Mouse (Mus musculus) granulocyte monocyte progenitor cell, adult 5-6 weeks (primary cell): Measurements from ENCODE around the gene Arhgef1. TPM values are rescaled to one million over a fixed set of nuclear protein-coding genes. Genes with fewer than 3 reads are reported as not detected.
A peak's percentile ranks its signal among the peaks of the same experiment; 100 is the strongest.

Experiments used
- ATAC-seq: replicated peaks from 2 replicates; pipeline ENCODE4 v1.8.0; 2016; ENCODE audit warnings: mild to moderate bottlenecking, moderate TSS enrichment, inconsistent platforms; ENCODE audit not compliant: poor library complexity, severe bottlenecking
- total RNA-seq, 2 experiments: library from RNA; stranded (forward) in 1 of 2; stranded (reverse) in 1 of 2; fragments of 200-712, 200-1000 nt in 1 of 2; fragments of >200 nt in 1 of 2; fragmentation: Nextera tagmentation in 1 of 2; gene quantifications; 2 replicates each; pipeline ENCODE4 v1.2.3; 2014 to 2017

The Arhgef1 gene
- total RNA-seq, 2 experiments from 2014 or later: 50.2 to 81.5 TPM

DNA sequence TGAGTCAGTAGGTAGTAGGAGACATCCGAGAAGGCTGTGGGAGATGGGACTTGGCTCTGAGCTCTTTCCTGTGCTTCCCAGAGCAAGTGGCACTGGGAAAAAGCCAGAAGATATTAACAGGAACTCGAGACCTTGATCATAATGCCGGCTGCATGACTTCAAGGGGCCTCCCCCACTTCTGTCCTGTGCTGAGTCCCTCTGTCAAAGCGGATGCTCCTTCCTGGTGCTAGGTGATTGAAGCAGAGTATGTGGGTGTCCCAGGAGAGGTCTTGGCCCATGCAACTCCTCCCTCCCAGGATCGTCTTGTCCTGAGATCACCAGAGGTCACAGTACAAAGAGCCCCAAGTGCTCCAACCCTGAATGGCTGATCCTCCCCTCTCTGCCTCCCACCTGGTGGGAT is 71.2 kb downstream of the Arhgef1 start:
- no peak for ATAC-seq

DNA sequence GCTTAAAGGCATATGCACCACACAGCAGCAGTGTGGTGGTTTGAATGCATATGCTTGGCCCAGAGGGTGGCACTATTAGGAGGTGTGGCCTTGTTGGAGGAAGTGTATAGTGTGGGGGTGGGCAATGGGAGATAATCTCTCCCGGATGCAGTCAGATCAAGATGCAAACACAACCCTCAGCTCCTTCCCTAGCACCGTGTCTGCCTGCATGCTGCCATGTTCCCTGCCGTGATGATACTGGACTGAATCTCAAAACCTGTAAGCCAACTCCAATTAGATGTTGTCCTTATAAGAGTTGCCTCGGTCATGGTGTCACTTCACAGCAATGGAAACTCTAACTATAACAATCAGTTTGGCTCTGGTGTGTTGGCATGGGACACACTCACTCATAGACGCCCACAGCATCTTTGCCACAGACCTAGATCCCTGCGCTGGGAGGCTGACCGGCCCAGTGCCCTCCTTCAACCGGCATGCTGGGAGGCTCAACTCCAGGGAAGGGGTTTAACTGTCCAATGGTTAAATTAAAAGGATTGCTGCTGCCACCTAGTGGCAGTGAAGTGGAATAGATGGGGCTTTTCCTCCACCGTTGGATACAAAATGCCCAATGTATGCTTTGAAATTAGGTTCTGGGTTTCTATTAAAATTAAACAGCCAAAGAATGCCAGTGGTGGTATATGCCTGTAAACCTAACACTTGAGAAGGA is 72.3 kb downstream of the Arhgef1 start:
- peak; percentile 23 for ATAC-seq

Other genes with a start within 250 kb of the Arhgef1 start
- not detected in 2 replicates for gene Tex101, start 226.2 kb upstream of the Arhgef1 start, total RNA-seq (2014; fragmentation: Nextera tagmentation)
- gene Tex101, start 226.2 kb upstream of the Arhgef1 start, total RNA-seq (2017): not detected in 2 replicates
- gene BC049730, start 193.7 kb upstream of the Arhgef1 start, total RNA-seq (2014; fragmentation: Nextera tagmentation): not detected in 2 replicates
- not detected in 2 replicates for gene BC049730, start 193.7 kb upstream of the Arhgef1 start, total RNA-seq (2017)
- gene Gm4763, start 176.0 kb upstream of the Arhgef1 start, total RNA-seq (2014; fragmentation: Nextera tagmentation): not detected in 2 replicates
- gene Gm4763, start 176.0 kb upstream of the Arhgef1 start, total RNA-seq (2017): not detected in 2 replicates
- gene Cd177, start 142.6 kb upstream of the Arhgef1 start, total RNA-seq (2014; fragmentation: Nextera tagmentation): 0.43 and 1.3 TPM in 2 replicates
- gene Cd177, start 142.6 kb upstream of the Arhgef1 start, total RNA-seq (2017): 18.1 and 21.1 TPM in 2 replicates
- not detected in 2 replicates for gene Ceacam10, start 125.7 kb upstream of the Arhgef1 start, total RNA-seq (2014; fragmentation: Nextera tagmentation)
- gene Ceacam10, start 125.7 kb upstream of the Arhgef1 start, total RNA-seq (2017): 0.82 and 4.9 TPM in 2 replicates
- 3.2 and 7.1 TPM in 2 replicates for gene Gm9844, start 40.7 kb upstream of the Arhgef1 start, total RNA-seq (2014; fragmentation: Nextera tagmentation)
- 3.6 and 12.8 TPM in 2 replicates for gene Gm9844, start 40.7 kb upstream of the Arhgef1 start, total RNA-seq (2017)
- gene Lypd4, start 33.0 kb upstream of the Arhgef1 start, total RNA-seq (2014; fragmentation: Nextera tagmentation): not detected in 2 replicates
- gene Lypd4, start 33.0 kb upstream of the Arhgef1 start, total RNA-seq (2017): not detected in 2 replicates
- not detected in 2 replicates for gene Dmrtc2, start 32.9 kb upstream of the Arhgef1 start, total RNA-seq (2014; fragmentation: Nextera tagmentation)
- gene Dmrtc2, start 32.9 kb upstream of the Arhgef1 start, total RNA-seq (2017): not detected in 2 replicates
- 4,360 and 4,453 TPM in 2 replicates for gene Rps19, start 18.5 kb upstream of the Arhgef1 start, total RNA-seq (2014; fragmentation: Nextera tagmentation)
- 1,417 and 1,663 TPM in 2 replicates for gene Rps19, start 18.5 kb upstream of the Arhgef1 start, total RNA-seq (2017)
- not detected in 2 replicates for gene Cd79a, start 5.5 kb upstream of the Arhgef1 start, total RNA-seq (2014; fragmentation: Nextera tagmentation)
- not detected in 2 replicates for gene Cd79a, start 5.5 kb upstream of the Arhgef1 start, total RNA-seq (2017)
- not detected in 2 replicates for gene Gm4881, start 41.6 kb downstream of the Arhgef1 start, total RNA-seq (2014; fragmentation: Nextera tagmentation)
- gene Gm4881, start 41.6 kb downstream of the Arhgef1 start, total RNA-seq (2017): not detected in 2 replicates
- gene Rabac1, start 69.8 kb downstream of the Arhgef1 start, total RNA-seq (2014; fragmentation: Nextera tagmentation): 112 and 164 TPM in 2 replicates
- 118 and 121 TPM in 2 replicates for gene Rabac1, start 69.8 kb downstream of the Arhgef1 start, total RNA-seq (2017)
- gene Atp1a3, start 103.0 kb downstream of the Arhgef1 start, total RNA-seq (2014; fragmentation: Nextera tagmentation): 34.6 and 53.7 TPM in 2 replicates
- 24.4 and 34.1 TPM in 2 replicates for gene Atp1a3, start 103.0 kb downstream of the Arhgef1 start, total RNA-seq (2017)
- gene Grik5, start 169.4 kb downstream of the Arhgef1 start, total RNA-seq (2014; fragmentation: Nextera tagmentation): 5.0 and 9.4 TPM in 2 replicates
- 0.72 and 1.8 TPM in 2 replicates for gene Grik5, start 169.4 kb downstream of the Arhgef1 start, total RNA-seq (2017)
- gene Zfp574, start 169.7 kb downstream of the Arhgef1 start, total RNA-seq (2014; fragmentation: Nextera tagmentation): 6.7 and 13.2 TPM in 2 replicates
- gene Zfp574, start 169.7 kb downstream of the Arhgef1 start, total RNA-seq (2017): 5.6 and 6.5 TPM in 2 replicates